Mouse (Mus musculus): ENCODE measurements around the gene Tbc1d22a.
"Not testable (repeated sequence)": the region's sequence is repeated elsewhere in the genome, so short reads cannot be mapped to it uniquely, and the experiment has no call there.

The Tbc1d22a gene

DNA sequence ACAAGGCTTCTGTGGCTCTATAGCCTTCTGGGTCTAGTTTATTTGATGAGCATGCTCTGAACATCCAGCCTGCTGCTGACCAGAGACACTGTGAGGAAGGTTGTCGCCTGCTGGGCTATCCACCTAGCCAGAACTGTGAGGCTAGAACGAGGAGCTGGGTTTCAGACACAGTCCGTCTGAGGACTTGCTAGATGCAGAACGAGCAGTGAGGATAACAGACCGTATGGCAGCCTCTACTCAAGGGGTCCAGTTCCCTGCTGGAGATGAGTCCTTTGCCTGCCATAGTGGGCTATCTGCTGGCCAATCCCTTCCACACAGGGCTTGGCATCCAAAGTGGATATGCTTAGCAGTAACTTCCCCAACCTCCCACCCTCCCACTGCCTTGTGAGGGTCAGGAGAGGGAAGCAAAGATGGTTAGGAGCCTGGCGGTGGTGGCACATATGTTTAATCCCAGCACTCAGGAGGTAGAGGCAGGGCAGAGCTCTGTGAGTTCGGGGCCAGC, 10.9 kb upstream of the Tbc1d22a start:
- no peak for DNase-seq (ENCODE audit: low read depth, low spot score)

DNA sequence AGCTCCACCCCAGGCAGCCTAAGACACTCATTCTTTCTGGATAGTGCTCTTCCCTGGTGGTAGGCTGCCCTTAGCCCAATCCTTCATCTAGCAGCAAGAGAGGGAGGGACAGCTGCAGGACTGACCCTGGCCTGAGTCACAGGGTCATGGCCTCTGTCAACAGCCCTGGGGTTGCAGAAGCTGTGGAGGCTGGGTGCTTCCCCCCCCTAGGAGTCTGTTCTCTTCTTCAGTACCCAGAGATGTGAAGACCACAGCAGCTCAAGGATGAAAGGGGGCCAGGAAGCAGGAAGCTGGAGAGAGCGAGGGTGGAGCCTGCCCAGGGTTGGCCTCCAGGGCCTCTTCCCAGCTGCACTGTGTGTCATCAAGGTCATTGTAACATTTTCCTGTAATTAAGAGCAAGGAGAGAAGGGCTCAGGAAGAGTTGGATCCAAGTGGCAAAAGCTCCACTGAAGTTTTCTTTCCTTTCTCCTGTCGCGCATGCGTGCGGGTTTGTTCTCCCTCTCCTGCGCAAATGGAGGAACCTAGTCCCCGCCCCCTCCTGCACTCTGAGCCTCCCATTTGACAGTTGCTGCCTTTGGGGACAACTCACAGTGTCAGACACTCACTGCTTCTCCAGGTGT, 10.2 kb upstream of the Tbc1d22a start:
- no peak for DNase-seq (ENCODE audit: low read depth, low spot score)

- DNase-seq (ENCODE audit: low read depth, low spot score), result no peak
Measured at GRCm38 (mm10) chr15:86205300-86205699, 9.0 kb upstream of the Tbc1d22a start.

- no peak for DNase-seq (ENCODE audit: low read depth, low spot score)
Measured at GRCm38 (mm10) chr15:86206385-86206784, 7.9 kb upstream of the Tbc1d22a start.

GRCm38 (mm10) chr15:86212193-86212592, 2.1 kb upstream of the Tbc1d22a start:
- DNase-seq (ENCODE audit: low read depth, low spot score), result not testable (repeated sequence)

DNA sequence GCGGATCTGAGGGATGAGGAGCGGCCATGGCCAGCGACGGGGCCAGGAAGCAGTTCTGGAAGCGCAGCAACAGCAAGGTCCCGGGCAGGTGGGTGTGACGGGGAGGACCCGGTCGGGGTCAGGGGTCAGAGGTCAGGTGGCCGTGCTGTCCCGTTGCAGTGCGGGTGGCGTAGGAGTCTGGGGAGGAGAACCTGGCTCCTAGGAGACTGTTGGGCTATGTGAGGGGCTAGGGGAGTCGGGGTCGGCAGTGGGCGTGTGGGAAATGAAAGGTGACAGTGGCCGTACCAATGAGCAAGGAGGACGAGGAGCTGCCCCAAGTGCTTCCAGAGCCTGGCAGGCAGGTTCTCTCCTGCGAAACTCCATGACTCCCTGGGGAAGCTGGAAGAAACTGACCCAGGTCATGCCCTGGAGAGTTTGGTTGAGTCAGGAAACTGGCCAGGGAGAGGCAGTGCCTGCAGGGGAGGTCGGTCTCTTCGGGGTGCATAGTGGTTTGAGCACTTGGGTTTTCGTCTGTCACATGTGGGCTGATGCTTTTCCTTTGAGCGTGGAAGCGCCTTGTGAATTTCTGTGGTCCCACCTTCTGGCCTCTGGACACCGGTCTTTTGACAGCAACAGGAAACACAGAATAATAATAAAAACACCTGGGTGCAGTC, 416 bp downstream of the Tbc1d22a start:
- DNase-seq (ENCODE audit: low read depth, low spot score), result no peak

GRCm38 (mm10) chr15:86216641-86217040, 2.4 kb downstream of the Tbc1d22a start:
- DNase-seq (ENCODE audit: low read depth, low spot score), result not testable (repeated sequence)

GRCm38 (mm10) chr15:86219534-86220228, 5.4 kb downstream of the Tbc1d22a start:
- DNase-seq (ENCODE audit: low read depth, low spot score), result peak; percentile 49

- DNase-seq (ENCODE audit: low read depth, low spot score), result no peak
Measured at GRCm38 (mm10) chr15:86220229-86220630, 6.0 kb downstream of the Tbc1d22a start.

GRCm38 (mm10) chr15:86220715-86221114, 6.5 kb downstream of the Tbc1d22a start:
- DNase-seq (ENCODE audit: low read depth, low spot score), result no peak

DNA sequence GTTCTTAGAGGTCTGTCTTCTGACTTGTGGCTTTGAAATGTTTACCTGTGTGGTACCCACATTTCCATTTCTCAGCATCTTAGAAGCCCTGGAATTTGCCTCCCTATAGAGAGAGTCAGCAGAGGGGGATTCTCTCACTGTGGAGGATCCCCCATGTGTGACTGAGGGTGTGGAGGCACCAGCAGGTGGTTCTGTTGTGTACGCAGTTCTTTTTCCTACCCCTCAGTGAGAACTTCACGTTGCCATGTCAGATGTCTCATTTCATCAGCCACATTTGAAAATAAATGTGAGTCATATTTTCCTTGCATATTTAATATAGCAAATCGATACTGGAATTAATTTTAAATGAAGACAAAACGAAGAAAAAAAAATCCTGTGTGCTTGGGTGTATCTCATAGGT, 7.1 kb downstream of the Tbc1d22a start:
- DNase-seq (ENCODE audit: low read depth, low spot score), result no peak

- not testable (repeated sequence) for DNase-seq (ENCODE audit: low read depth, low spot score)
Measured at GRCm38 (mm10) chr15:86221901-86222300, 7.6 kb downstream of the Tbc1d22a start.

GRCm38 (mm10) chr15:86224972-86225551, 10.8 kb downstream of the Tbc1d22a start:
- peak; percentile 65 for DNase-seq (ENCODE audit: low read depth, low spot score)

GRCm38 (mm10) chr15:86226221-86226620, 12.0 kb downstream of the Tbc1d22a start:
- DNase-seq (ENCODE audit: low read depth, low spot score), result no peak

- DNase-seq (ENCODE audit: low read depth, low spot score), result no peak
Measured at GRCm38 (mm10) chr15:86226968-86227367, 12.7 kb downstream of the Tbc1d22a start.

DNA sequence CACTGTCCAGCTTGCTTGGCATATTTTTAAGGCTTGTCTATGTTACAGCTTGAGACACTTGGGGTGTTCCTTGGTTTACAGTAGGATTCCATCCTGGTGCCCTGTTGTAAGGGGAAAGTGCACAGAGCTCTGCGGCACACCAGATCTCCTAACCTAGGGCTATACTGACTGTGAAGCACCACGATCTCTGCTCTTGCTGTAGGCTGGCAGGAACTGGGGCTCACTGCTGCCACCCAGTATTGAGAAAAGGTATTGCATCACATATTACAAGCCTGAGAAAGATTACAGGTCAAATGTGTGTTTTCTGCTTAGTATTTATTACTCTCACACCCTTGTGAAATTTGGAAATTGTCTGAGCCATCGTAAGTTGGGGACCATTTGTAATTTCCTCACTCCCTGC, 13.9 kb downstream of the Tbc1d22a start:
- no peak for DNase-seq (ENCODE audit: low read depth, low spot score)

- DNase-seq (ENCODE audit: low read depth, low spot score), result no peak
Measured at GRCm38 (mm10) chr15:86229088-86229487, 14.8 kb downstream of the Tbc1d22a start.

- no peak for DNase-seq (ENCODE audit: low read depth, low spot score)
Measured at GRCm38 (mm10) chr15:86229623-86230022, 15.4 kb downstream of the Tbc1d22a start.

DNA sequence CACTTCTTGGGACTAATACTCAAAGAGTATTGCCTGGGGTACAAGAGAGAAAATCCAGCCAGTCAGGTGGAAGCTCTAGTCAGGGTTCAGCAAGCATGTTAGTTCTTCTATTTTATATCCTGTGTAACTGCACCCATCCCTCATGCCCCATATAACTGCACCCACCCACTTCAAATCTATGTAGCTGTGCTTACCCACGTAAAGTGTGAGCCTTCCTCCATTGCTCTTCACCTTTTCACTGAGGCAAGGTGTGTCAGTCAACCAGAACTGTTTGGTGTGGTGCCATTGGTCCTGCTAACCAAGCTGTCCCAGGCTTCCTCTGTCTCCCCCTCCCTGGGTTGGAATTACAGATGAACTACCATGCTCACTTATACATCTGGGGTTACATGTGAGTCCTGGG, 16.9 kb downstream of the Tbc1d22a start:
- DNase-seq (ENCODE audit: low read depth, low spot score), result no peak

DNA sequence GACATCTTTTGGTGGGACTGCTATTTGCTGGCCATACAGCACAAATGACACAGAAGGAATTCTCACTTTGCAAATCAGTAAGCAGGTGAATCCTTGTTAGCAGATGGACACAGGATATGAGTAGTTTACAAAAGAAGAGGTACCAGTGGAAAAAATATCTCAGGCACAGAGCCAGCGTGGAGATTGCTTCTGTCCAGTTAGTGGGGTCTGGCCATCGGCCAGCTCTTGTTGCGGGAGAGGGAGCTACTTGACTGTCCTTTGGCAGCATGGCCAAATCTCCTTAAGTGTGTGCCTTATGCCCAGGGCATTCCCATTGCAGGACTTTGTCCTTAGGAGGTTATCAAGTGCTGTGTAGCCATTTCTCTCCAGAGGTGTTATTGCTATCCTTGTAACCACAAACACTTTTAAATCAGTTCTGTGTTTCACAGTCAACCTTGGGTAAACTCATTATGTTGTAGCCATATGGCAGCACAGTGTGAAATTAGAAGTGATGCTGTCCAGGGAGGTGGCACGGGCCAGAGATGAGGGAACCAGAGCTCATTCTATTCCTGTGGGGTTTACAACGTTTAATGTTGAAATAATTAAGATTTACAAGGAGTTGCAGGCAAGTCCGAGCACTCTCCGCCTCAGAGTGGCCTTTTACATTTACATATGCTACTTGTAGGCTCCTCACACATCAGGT, 17.7 kb downstream of the Tbc1d22a start:
- DNase-seq (ENCODE audit: low read depth, low spot score), result no peak

GRCm38 (mm10) chr15:86234001-86234400, 19.7 kb downstream of the Tbc1d22a start:
- no peak for DNase-seq (ENCODE audit: low read depth, low spot score)
